Mouse (Mus musculus) limb, embryonic 11.5 days (tissue): ENCODE measurements around the gene Gad1. TPM values are rescaled to one million over a fixed set of nuclear protein-coding genes. Genes with fewer than 3 reads are reported as not detected.

Experiments
- ATAC-seq: fragments of 200-750 bp; cut with Nextera tagmentation; 2 replicates; pipeline ENCODE4 v1.8.0; 2017; ENCODE audit warnings: low read depth; ENCODE audit not compliant: insufficient number of reproducible peaks, low FRiP score, low TSS enrichment
- DNase-seq: peaks from one replicate; pipeline ENCODE4 v3.0.0-alpha.2; 2015; ENCODE audit warnings: low spot score
- H3K27ac ChIP-seq: fragments of 300-500 bp; sonication (generic); replicated peaks from 2 replicates; pipeline ENCODE4 v1.5.1; 2014; ENCODE audit warnings: low read depth, mild to moderate bottlenecking, low read length
- H3K27me3 ChIP-seq: fragments of 300-500 bp; sonication (generic); 2 replicates; pipeline ENCODE4 v1.6.1; 2014; ENCODE audit warnings: mild to moderate bottlenecking, low read length, mixed read lengths; ENCODE audit not compliant: control insufficient read depth, insufficient read depth
- H3K36me3 ChIP-seq: fragments of 300-500 bp; sonication (generic); 2 replicates; pipeline ENCODE4 v1.6.1; 2014; ENCODE audit warnings: mild to moderate bottlenecking, low read length, moderate library complexity, mixed read lengths; ENCODE audit not compliant: control insufficient read depth, insufficient read depth
- H3K4me1 ChIP-seq: fragments of 300-500 bp; sonication (generic); 2 replicates; pipeline ENCODE4 v1.6.1; 2014; ENCODE audit warnings: low read length, mixed read lengths; ENCODE audit not compliant: control insufficient read depth, insufficient read depth
- H3K4me2 ChIP-seq: fragments of 300-500 bp; sonication (generic); 2 replicates; pipeline ENCODE4 v1.6.1; 2014; ENCODE audit warnings: low read depth, mild to moderate bottlenecking, moderate library complexity; ENCODE audit not compliant: severe bottlenecking
- H3K4me3 ChIP-seq: fragments of 300-500 bp; sonication (generic); 2 replicates; pipeline ENCODE4 v1.5.1; 2014; ENCODE audit warnings: low read depth, low read length
- H3K9ac ChIP-seq: fragments of 300-500 bp; sonication (generic); 2 replicates; pipeline ENCODE4 v1.6.1; 2014; ENCODE audit warnings: mild to moderate bottlenecking, low read length
- H3K9me3 ChIP-seq: fragments of 300-500 bp; sonication (generic); 2 replicates; pipeline ENCODE4 v1.6.1; 2016; ENCODE audit warnings: low read length; ENCODE audit not compliant: control insufficient read depth
- WGBS: fragments of 180-500 bp; shearing (Covaris S2); extraction: QIAGEN DNeasy Blood & Tissue Kit; methylation state at CpG from one replicate; pipeline ENCODE4 v1.1.7; 2014; 5-methylcytosine and 5-hydroxymethylcytosine counted together
- polyA plus RNA-seq: library from polyadenylated mRNA; unstranded; fragments of >200 nt; fragmentation: Nextera tagmentation; extraction: Ambion mirVana; gene quantifications from 2 replicates; pipeline ENCODE4 v1.2.1, GENCODE M21; 2014

Gad1 gene
- polyA plus RNA-seq, 1 experiment from 2014 or later, result 0.75 TPM

DNA sequence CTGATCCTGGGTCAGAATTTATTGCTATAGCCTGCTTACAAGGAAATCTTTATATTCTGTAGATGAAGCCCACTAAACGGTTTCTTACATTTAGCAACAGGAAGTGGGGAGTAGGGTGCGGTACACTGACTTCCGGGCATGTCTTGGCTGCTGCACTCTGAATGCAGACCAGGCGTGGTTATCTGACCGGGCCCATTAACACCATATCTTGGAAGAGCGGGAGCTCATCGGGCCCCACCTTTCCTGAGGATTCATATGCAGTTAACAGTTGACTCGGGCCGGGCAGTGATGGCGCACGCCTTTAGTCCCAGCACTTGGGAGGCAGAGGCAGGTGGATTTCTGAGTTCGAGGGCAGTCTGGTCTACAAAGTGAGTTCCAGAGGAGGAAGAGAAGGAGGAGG, 75.5 kb downstream of the Gad1 start:
- no peak overlapping the region for H3K27ac ChIP-seq
- DNase-seq (no peak), ATAC-seq (no peak)
- no peak overlapping the region for H3K4me2 ChIP-seq
- no peaks in the 10 kb centered on the region for H3K9me3 ChIP-seq
- WGBS, result 87% methylated on average over 12 of the region's 12 CpGs
- no peak overlapping the region for H3K4me3 ChIP-seq
- H3K36me3 ChIP-seq, result no peaks in the 10 kb centered on the region
- H3K9ac ChIP-seq, result no peak overlapping the region
- H3K4me1 ChIP-seq, result 0 out of 2 replicates have a peak, but pooled peaks cover 8% of the 10 kb centered on the region
- H3K27me3 ChIP-seq, result no peaks in the 10 kb centered on the region

- H3K27ac ChIP-seq, result no peak overlapping the region
- WGBS, result 10% methylated on average over 10 of the region's 10 CpGs
These were observed 76.5 kb downstream of the Gad1 start for GRCm38 (mm10) chr2:70629339-70629761.

GRCm38 (mm10) chr2:70629921-70630320, 77.0 kb downstream of the Gad1 start:
- no peak overlapping the region for H3K27ac ChIP-seq
- ATAC-seq (peak; percentile 61; the same call in 1 of the 2 replicates), DNase-seq (no peak)
- H3K4me2 ChIP-seq, result no peak overlapping the region
- H3K27me3 ChIP-seq, result no peaks in the 10 kb centered on the region; the same call in 1 of the 2 replicates
- no peaks in the 10 kb centered on the region for H3K36me3 ChIP-seq
- 49% methylated on average over 3 of the region's 3 CpGs for WGBS
- no peaks in the 10 kb centered on the region for H3K9me3 ChIP-seq
- H3K9ac ChIP-seq, result no peak overlapping the region
- H3K4me3 ChIP-seq, result no peak overlapping the region
- H3K4me1 ChIP-seq, result 0 out of 2 replicates have a peak, but pooled peaks cover 8% of the 10 kb centered on the region

More at GRCm38 (mm10) chr2:70629339-70629761, 76.5 kb downstream of the Gad1 start:
- ATAC-seq, result peak; percentile 93
- Histone ChIP-seq H3K4me3 (no peak overlapping the region), H3K9me3 (no peaks in the 10 kb centered on the region), H3K9ac (no peak overlapping the region), H3K27me3 (no peaks in the 10 kb centered on the region; the same call in 1 of the 2 replicates), H3K4me1 (0 out of 2 replicates have a peak, but pooled peaks cover 8% of the 10 kb centered on the region), H3K4me2 (peak overlapping the region; percentile 38), H3K36me3 (no peaks in the 10 kb centered on the region)
- DNase-seq, result peak; percentile 76

DNA sequence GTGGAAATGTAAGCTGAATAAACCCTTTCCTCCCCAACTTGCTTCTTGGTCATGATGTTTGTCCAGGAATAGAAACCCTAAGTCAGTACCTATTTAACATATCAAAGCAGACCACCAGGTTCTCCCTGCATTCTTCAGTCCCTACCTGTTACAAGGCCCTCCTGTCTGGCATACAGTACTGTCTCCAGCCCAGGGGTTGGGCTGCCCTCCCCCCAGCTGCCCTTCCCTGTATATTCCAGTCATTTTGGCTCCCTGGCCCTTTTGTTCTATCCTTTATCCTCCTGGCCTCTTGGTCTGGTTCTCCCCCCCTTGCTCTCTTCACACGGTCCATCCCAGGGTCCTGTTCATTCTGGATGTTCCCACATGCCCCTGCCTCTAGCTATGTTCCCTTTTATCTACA, 78.4 kb downstream of the Gad1 start:
- 0 out of 2 replicates have a peak, but pooled peaks cover 8% of the 10 kb centered on the region for H3K4me1 ChIP-seq
- DNase-seq (no peak), ATAC-seq (no peak)
- H3K4me2 ChIP-seq, result no peak overlapping the region
- no peaks in the 10 kb centered on the region; the same call in 1 of the 2 replicates for H3K27me3 ChIP-seq
- H3K27ac ChIP-seq, result no peak overlapping the region
- peaks cover 2% of the 10 kb centered on the region; the same call in 1 of the 2 replicates for H3K9me3 ChIP-seq
- H3K4me3 ChIP-seq, result no peak overlapping the region
- 89% methylated on average over 1 of the region's 1 CpGs for WGBS
- no peaks in the 10 kb centered on the region for H3K36me3 ChIP-seq
- no peak overlapping the region for H3K9ac ChIP-seq

GRCm38 (mm10) chr2:70632412-70632811, 79.5 kb downstream of the Gad1 start:
- DNase-seq (no peak), ATAC-seq (no peak)
- H3K27ac ChIP-seq, result no peak overlapping the region
- peaks cover 2% of the 10 kb centered on the region; the same call in 1 of the 2 replicates for H3K9me3 ChIP-seq
- H3K36me3 ChIP-seq, result no peaks in the 10 kb centered on the region
- no peak overlapping the region for H3K4me3 ChIP-seq
- WGBS, result 89% methylated on average over 1 of the region's 1 CpGs
- H3K27me3 ChIP-seq, result no peaks in the 10 kb centered on the region; the same call in 1 of the 2 replicates
- H3K4me1 ChIP-seq, result 0 out of 2 replicates have a peak, but pooled peaks cover 8% of the 10 kb centered on the region
- no peak overlapping the region for H3K9ac ChIP-seq
- no peak overlapping the region for H3K4me2 ChIP-seq

- no peaks in the 10 kb centered on the region for H3K36me3 ChIP-seq
- H3K9ac ChIP-seq, result no peak overlapping the region
- no peak overlapping the region for H3K4me2 ChIP-seq
- 0 out of 2 replicates have a peak, but pooled peaks cover 6% of the 10 kb centered on the region for H3K4me1 ChIP-seq
- no peak overlapping the region for H3K27ac ChIP-seq
- H3K4me3 ChIP-seq, result no peak overlapping the region
- ATAC-seq (no peak), DNase-seq (no peak)
- H3K9me3 ChIP-seq, result peaks cover 2% of the 10 kb centered on the region; the same call in 1 of the 2 replicates
- H3K27me3 ChIP-seq, result no peaks in the 10 kb centered on the region; the same call in 1 of the 2 replicates
- WGBS, result 94% methylated on average over 5 of the region's 5 CpGs
These were observed 81.3 kb downstream of the Gad1 start for GRCm38 (mm10) chr2:70634028-70634690.

DNA sequence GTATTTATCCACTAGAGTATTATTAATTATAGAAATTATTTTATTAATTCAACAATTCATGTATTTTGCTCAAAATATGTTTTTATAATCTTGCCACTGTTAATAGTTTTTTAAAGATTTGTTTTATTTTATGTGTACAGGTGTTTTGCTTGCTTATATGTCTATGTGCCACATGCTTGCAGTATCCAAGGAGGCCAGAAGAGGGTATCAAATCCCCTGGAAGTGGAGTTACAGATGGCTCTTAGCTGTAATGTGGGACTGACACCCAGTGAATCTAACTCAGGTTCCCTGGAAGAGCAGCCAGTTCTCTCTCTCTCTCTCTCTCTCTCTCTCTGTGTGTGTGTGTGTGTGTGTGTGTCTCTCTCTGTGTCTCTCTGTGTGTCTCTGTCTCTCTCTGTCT, 88.1 kb downstream of the Gad1 start:
- Histone ChIP-seq H3K4me1 (no peaks in the 10 kb centered on the region), H3K9ac (no peak overlapping the region), H3K27ac (no peak overlapping the region), H3K36me3 (no peaks in the 10 kb centered on the region), H3K9me3 (no peaks in the 10 kb centered on the region), H3K4me2 (no peak overlapping the region), H3K27me3 (no peaks in the 10 kb centered on the region), H3K4me3 (no peak overlapping the region)
- DNase-seq (no peak), ATAC-seq (no peak)

DNA sequence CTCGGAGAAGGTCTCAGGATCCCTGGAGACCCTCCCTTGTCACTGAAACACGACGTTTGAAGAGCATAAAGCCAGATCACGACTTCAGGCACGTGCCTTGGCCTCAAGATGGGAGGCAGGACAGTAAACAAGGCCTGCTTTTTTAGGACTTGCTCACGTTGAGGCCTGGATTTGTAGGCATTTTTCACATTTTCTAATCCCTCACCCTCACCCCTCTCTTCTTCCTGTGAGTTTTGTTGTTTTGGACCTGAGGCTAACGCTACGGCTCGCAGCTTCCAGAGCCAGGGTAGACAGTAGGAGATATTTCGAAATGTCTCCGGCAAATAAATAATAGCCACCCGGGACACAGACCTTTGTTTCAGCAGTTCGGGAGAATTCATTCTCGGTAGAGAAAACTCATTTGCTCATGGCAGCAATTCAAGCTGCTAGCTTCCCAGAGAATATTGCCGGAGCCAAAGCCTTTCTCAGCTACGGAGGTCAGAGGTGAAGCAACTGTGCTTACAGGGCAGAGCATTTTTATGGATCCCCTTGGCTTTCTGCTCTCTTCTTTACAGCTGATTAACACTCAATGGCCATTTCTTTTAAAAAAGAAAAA, 90.2 kb downstream of the Gad1 start:
- H3K4me2 ChIP-seq, result no peak overlapping the region
- H3K4me3 ChIP-seq, result no peak overlapping the region
- H3K9ac ChIP-seq, result no peak overlapping the region
- no peaks in the 10 kb centered on the region for H3K27me3 ChIP-seq
- H3K9me3 ChIP-seq, result no peaks in the 10 kb centered on the region
- H3K36me3 ChIP-seq, result no peaks in the 10 kb centered on the region
- no peaks in the 10 kb centered on the region for H3K4me1 ChIP-seq
- 65% methylated on average over 16 of the region's 16 CpGs for WGBS
- no peak overlapping the region for H3K27ac ChIP-seq
- DNase-seq, result no peak
- no peak for ATAC-seq
